Mouse (Mus musculus): ENCODE data around the gene Cfap97d2.

DNA sequence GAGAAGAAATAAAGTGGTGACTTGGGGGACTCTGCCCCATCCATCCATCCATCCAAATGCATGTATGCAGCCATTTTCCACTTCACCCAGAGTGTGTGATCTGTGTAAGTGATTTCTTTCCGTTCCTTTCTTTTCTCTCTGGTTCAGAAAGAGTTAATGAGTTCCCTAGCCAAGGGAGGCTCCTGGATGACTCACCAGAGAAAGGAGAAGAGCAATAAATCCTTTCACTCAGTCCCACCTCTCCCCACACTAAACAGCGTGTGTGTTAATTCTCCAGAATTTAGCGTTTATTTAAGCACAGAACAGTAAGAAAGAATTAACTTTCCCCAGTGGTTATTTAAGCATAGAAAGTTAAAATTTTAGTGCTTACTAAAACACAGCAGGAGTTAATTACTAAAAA lies 41.9 kb downstream of the Cfap97d2 start:
- TF ChIP-seq GABPA (IDR thresholded peaks at IDR 0.05; ENCODE audit: low read depth, low read length): no peak
- TF ChIP-seq CTCF (IDR thresholded peaks at IDR 0.05 in 2 of 3, conservative IDR thresholded peaks at IDR 0.05 in 1 of 3; ENCODE audit: control insufficient read depth in 1 of 3, insufficient read depth in 1 of 3, low read depth in 2 of 3, low read length in 3 of 3, poor library complexity in 1 of 3, severe bottlenecking in 1 of 3): no peak
- TF ChIP-seq UBTF (IDR thresholded peaks at IDR 0.05; ENCODE audit: borderline replicate concordance, insufficient read depth, low read depth, low read length): no peak
- TF ChIP-seq USF1 (IDR thresholded peaks at IDR 0.05; ENCODE audit: low read depth, low read length): no peak
- no peak for TF ChIP-seq HCFC1 (IDR thresholded peaks at IDR 0.05; ENCODE audit: low read depth, low read length)
- no peak for TF ChIP-seq TBP (IDR thresholded peaks at IDR 0.05; ENCODE audit: low read depth, low read length)
- no peak for TF ChIP-seq POLR2AphosphoS5 (IDR thresholded peaks at IDR 0.05; ENCODE audit: borderline replicate concordance, low read depth, low read length)
- no peak for TF ChIP-seq ZKSCAN1 (IDR thresholded peaks at IDR 0.05; ENCODE audit: low read depth, low read length)
- no peak for TF ChIP-seq E2F4 (IDR thresholded peaks at IDR 0.05; ENCODE audit: borderline replicate concordance, low read depth, low read length)

Data from MEL (cell line).